Mouse (Mus musculus): Measurements from ENCODE around the gene Rims3.

Rims3 gene

GRCm38 (mm10) chr4:120854588-120855319, at the start of gene Rims3:
TSS of gene Rims3 (plus strand) at chr4:120854816.
- DNase-seq (ENCODE audit: extremely low spot score, low read depth, low spot score), result no peak

GRCm38 (mm10) chr4:120805816-120806215, 48.8 kb upstream of the Rims3 start:
- DNase-seq (ENCODE audit: extremely low spot score, low read depth, low spot score), result no peak

- no peak for DNase-seq (ENCODE audit: extremely low spot score, low read depth, low spot score)
These were observed 40.9 kb upstream of the Rims3 start for GRCm38 (mm10) chr4:120813762-120814161.

GRCm38 (mm10) chr4:120814171-120814570, 40.4 kb upstream of the Rims3 start:
- DNase-seq (ENCODE audit: extremely low spot score, low read depth, low spot score), result no peak

GRCm38 (mm10) chr4:120815163-120815562, 39.5 kb upstream of the Rims3 start:
- no peak for DNase-seq (ENCODE audit: extremely low spot score, low read depth, low spot score)

GRCm38 (mm10) chr4:120815622-120816334, 38.8 kb upstream of the Rims3 start:
- peak; percentile 96 for DNase-seq (ENCODE audit: extremely low spot score, low read depth, low spot score)

- peak; percentile 78 for DNase-seq (ENCODE audit: extremely low spot score, low read depth, low spot score)
These were observed 37.4 kb upstream of the Rims3 start for GRCm38 (mm10) chr4:120817002-120817774.

GRCm38 (mm10) chr4:120817951-120818350, 36.7 kb upstream of the Rims3 start:
- DNase-seq (ENCODE audit: extremely low spot score, low read depth, low spot score), result no peak

GRCm38 (mm10) chr4:120819296-120819695, 35.3 kb upstream of the Rims3 start:
- DNase-seq (ENCODE audit: extremely low spot score, low read depth, low spot score), result no peak

- no peak for DNase-seq (ENCODE audit: extremely low spot score, low read depth, low spot score)
These were observed 34.7 kb upstream of the Rims3 start for GRCm38 (mm10) chr4:120819871-120820270.

- no peak for DNase-seq (ENCODE audit: extremely low spot score, low read depth, low spot score)
These were observed 32.3 kb upstream of the Rims3 start for GRCm38 (mm10) chr4:120822191-120822911.

GRCm38 (mm10) chr4:120825100-120825553, 29.5 kb upstream of the Rims3 start:
- no peak for DNase-seq (ENCODE audit: extremely low spot score, low read depth, low spot score)

- DNase-seq (ENCODE audit: extremely low spot score, low read depth, low spot score), result peak; percentile 97
These were observed 28.9 kb upstream of the Rims3 start for GRCm38 (mm10) chr4:120825577-120826326.

- DNase-seq (ENCODE audit: extremely low spot score, low read depth, low spot score), result no peak
These were observed 28.2 kb upstream of the Rims3 start for GRCm38 (mm10) chr4:120826418-120826817.

- DNase-seq (ENCODE audit: extremely low spot score, low read depth, low spot score), result no peak
These were observed 23.8 kb upstream of the Rims3 start for GRCm38 (mm10) chr4:120830767-120831166.

- no peak for DNase-seq (ENCODE audit: extremely low spot score, low read depth, low spot score)
These were observed 23.1 kb upstream of the Rims3 start, which contains the start of gene Nfyc for GRCm38 (mm10) chr4:120831472-120831871. TSS of gene Nfyc (minus strand) at chr4:120831572.

GRCm38 (mm10) chr4:120841342-120841741, 13.3 kb upstream of the Rims3 start:
- no peak for DNase-seq (ENCODE audit: extremely low spot score, low read depth, low spot score)

- DNase-seq (ENCODE audit: extremely low spot score, low read depth, low spot score), result no peak
These were observed 10.1 kb upstream of the Rims3 start for GRCm38 (mm10) chr4:120844423-120845082.

- no peak for DNase-seq (ENCODE audit: extremely low spot score, low read depth, low spot score)
These were observed 9.5 kb upstream of the Rims3 start for GRCm38 (mm10) chr4:120845098-120845497.

GRCm38 (mm10) chr4:120848909-120849308, 5.7 kb upstream of the Rims3 start:
- DNase-seq (ENCODE audit: extremely low spot score, low read depth, low spot score), result no peak

Data from hindlimb bud, embryonic 11.5 days (tissue).